Mouse (Mus musculus): ENCODE results near the gene Atp2a3. TPM values are rescaled to one million over a fixed set of nuclear protein-coding genes. Genes with fewer than 3 reads are reported as not detected.

Gene Atp2a3
- total and polyA plus RNA-seq, 2 experiments from 2014 or later = 3.1 to 3.8 TPM

DNA sequence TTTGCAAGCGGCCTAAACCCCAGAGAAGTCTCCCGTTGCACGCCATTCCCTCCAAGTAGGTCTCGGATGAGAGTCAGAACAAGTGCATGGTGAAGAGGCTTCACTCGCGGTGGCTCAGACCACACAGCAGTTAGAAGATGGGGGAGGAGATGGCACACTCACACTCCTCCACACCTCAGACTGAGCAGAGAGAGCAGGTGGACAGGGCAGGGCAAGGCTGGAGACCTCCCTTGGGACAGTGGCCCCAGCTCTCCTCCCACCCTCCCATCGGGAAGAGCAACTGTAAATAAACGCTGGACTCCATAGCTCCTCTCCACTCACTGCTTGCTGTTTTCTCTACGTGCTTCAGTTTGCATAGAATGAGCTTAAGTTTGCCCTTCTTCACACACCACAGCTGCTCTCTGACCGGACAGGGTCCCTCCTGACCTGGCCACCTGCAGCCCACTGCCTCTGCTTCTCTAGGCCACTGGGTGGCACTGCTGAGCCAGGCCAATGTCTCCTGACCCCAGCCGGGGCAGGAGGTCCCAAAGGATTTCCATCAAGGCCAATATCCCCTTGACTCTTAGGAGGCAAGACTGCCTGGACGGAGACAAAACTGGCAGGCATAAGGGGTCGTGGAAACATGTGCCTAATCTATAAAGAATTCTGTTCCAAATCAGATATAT is 34.6 kb upstream of the Atp2a3 start:
- Histone ChIP-seq H3K4me3 (ENCODE audit: low read depth, low read length) (no peak overlapping the region), H3K27me3 (ENCODE audit: control insufficient read depth, insufficient read depth, low read length) (no peaks in the 10 kb centered on the region), H3K9ac (replicated peaks; ENCODE audit: low read depth, low read length) (no peak overlapping the region), H3K4me1 (ENCODE audit: control insufficient read depth, insufficient read depth) (no peaks in the 10 kb centered on the region), H3K9me3 (replicated peaks; ENCODE audit: control insufficient read depth, low read length) (no peaks in the 10 kb centered on the region), H3K27ac (ENCODE audit: low read depth) (no peak overlapping the region), H3K4me2 (ENCODE audit: low read depth, low read length) (no peak overlapping the region), H3K36me3 (replicated peaks; ENCODE audit: control insufficient read depth, insufficient read depth, low read length) (peaks cover 45% of the 10 kb centered on the region)
- peak; percentile 99 for TF ChIP-seq CTCF (IDR thresholded peaks at IDR 0.05; ENCODE audit: low read depth)
- no peak for TF ChIP-seq EP300 (IDR thresholded peaks at IDR 0.05; ENCODE audit: low read depth)
- WGBS = 55% methylated on average over 13 of the region's 13 CpGs
- ATAC-seq (ENCODE audit: insufficient read depth, low read depth) (peak; percentile 59; the same call in 1 of the 2 replicates), DNase-seq (ENCODE audit: low spot score) (peak; percentile 41)

DNA sequence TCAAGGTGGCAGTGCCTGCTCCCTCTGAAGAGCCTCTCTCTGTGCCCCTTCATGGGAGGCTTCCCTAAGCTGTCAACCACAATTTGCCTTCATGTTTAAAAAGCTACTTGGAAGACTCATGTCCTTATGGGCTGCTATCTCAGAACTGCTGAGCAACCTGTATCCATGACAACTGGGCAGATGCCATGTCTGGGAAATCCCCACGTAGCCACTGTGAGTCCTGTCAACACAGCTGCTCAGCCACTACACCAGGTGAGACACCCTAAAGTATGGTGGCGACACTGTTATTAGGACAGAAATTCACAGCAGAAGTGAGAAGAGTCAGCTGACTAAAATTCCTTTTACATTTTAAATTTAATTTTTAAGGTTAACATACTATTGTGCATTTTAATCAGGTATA is 32.5 kb upstream of the Atp2a3 start:
- no peak for ATAC-seq (ENCODE audit: insufficient read depth, low read depth)

DNA sequence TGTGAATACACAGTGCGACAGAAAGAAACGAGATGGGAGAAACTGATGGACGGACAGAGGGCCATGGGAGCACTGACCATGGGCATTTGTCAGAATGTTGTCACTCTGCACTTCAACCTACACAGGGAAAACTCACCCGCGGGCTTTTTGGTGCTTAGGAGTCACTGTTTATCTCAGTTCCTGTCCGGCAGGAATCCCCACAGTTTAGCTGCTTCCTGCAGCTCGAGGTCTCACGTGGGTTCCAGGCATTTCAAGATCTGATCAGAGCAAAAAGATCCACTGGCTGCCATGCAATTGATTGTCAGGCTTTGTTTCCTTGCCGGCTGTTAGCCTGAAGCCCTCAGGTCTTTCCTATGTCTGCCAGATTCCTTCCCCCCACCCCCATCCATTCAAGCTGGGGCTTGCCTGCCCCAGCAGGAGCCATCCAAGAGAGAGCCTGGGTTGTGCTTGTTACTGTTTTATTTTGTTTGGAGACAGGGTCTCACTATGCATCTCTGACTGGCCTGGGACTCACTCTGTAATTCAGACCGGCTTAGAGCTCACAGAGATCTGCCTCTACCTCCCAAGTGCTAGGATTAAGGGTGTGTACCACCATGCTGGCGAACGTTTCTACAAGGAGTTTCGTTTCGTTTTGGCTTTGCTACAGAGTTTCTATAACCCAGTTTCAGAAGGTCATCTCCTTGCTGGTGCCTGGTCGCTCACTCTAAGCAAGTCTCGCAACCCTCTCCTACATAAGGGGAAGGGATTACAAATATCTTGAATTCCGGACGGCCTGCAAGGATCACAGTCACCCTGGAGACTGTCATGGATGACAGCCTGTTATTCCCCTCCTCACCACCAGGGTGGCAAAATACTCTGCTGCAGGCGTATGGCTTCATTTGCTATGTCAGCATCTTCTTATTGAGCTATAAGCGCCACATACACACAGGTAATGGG is 20.5 kb upstream of the Atp2a3 start:
- TF ChIP-seq EP300 (IDR thresholded peaks at IDR 0.05; ENCODE audit: low read depth) = no peak
- TF ChIP-seq CTCF (IDR thresholded peaks at IDR 0.05; ENCODE audit: low read depth) = peak; percentile 75
- peak overlapping the region; percentile 51; the same call in 1 of the 2 replicates for H3K27ac ChIP-seq (ENCODE audit: low read depth)
- DNase-seq (ENCODE audit: low spot score) = peak; percentile 53
- H3K27me3 ChIP-seq (ENCODE audit: control insufficient read depth, insufficient read depth, low read length) = 0 out of 2 replicates have a peak, but pooled peaks cover 3% of the 10 kb centered on the region
- 28% methylated on average over 20 of the region's 20 CpGs for WGBS
- peak overlapping the region; percentile 51 for H3K4me3 ChIP-seq (ENCODE audit: low read depth, low read length)
- peak; percentile 81 for ATAC-seq (ENCODE audit: insufficient read depth, low read depth)
- H3K4me1 ChIP-seq (ENCODE audit: control insufficient read depth, insufficient read depth) = peaks cover 9% of the 10 kb centered on the region
- H3K9me3 ChIP-seq (replicated peaks; ENCODE audit: control insufficient read depth, low read length) = no peaks in the 10 kb centered on the region
- peak overlapping the region; percentile 45; the same call in 1 of the 2 replicates for H3K9ac ChIP-seq (replicated peaks; ENCODE audit: low read depth, low read length)
- H3K36me3 ChIP-seq (replicated peaks; ENCODE audit: control insufficient read depth, insufficient read depth, low read length) = no peaks in the 10 kb centered on the region
- H3K4me2 ChIP-seq (ENCODE audit: low read depth, low read length) = peak overlapping the region; percentile 60

More for the DNA sequence above, 32.5 kb upstream of the Atp2a3 start:
- Histone ChIP-seq H3K27me3 (ENCODE audit: control insufficient read depth, insufficient read depth, low read length) (no peaks in the 10 kb centered on the region), H3K36me3 (replicated peaks; ENCODE audit: control insufficient read depth, insufficient read depth, low read length) (peaks cover 27% of the 10 kb centered on the region), H3K9me3 (replicated peaks; ENCODE audit: control insufficient read depth, low read length) (no peaks in the 10 kb centered on the region), H3K4me3 (ENCODE audit: low read depth, low read length) (no peak overlapping the region), H3K9ac (replicated peaks; ENCODE audit: low read depth, low read length) (no peak overlapping the region), H3K4me2 (ENCODE audit: low read depth, low read length) (no peak overlapping the region), H3K4me1 (ENCODE audit: control insufficient read depth, insufficient read depth) (no peaks in the 10 kb centered on the region), H3K27ac (ENCODE audit: low read depth) (no peak overlapping the region)
- TF ChIP-seq EP300 (IDR thresholded peaks at IDR 0.05; ENCODE audit: low read depth) (no peak), CTCF (IDR thresholded peaks at IDR 0.05; ENCODE audit: low read depth) (no peak)
- 60% methylated on average over 2 of the region's 2 CpGs for WGBS
- DNase-seq (ENCODE audit: low spot score) = no peak

DNA sequence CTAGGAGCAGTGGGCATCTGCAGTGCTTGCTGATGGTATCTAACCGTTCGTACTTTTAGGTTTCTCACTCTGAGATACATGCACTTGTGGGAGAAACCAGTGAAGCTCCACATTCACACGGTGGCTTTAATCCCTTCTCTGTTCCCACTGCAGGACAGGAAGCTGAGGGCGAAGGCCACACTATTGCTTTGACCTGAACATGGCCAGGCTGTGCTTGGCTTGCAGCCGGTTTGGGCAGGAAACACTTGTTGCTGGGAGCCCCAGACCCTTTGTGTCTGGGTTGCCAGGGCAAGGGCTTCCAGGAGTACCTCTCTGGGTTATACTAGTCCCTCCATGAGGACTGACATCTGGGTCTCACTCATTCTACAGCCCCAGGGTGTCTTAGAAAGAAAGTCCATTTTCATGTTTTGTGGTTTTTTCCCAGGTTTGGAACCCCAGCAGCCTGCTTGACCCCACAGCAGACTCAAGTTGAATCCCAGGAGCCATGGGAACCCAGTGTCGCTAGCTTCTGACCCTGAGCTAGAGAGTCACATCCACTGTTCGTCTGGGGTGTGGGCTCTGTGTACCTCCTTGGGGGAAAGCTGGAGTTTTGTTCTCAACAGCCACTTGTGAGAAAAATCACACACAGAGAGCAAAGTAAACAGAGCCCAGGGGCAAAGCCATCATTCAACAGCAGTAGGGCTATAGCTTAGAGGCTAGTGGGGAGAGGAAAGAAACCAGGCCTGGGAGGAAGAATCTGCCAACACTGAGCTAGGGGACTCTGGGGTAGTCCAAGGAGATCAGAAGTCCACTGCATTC is 15.8 kb upstream of the Atp2a3 start:
- Histone ChIP-seq H3K27me3 (ENCODE audit: control insufficient read depth, insufficient read depth, low read length) (no peaks in the 10 kb centered on the region), H3K9ac (replicated peaks; ENCODE audit: low read depth, low read length) (no peak overlapping the region), H3K9me3 (replicated peaks; ENCODE audit: control insufficient read depth, low read length) (no peaks in the 10 kb centered on the region), H3K4me3 (ENCODE audit: low read depth, low read length) (no peak overlapping the region), H3K27ac (ENCODE audit: low read depth) (peak overlapping the region; percentile 79), H3K36me3 (replicated peaks; ENCODE audit: control insufficient read depth, insufficient read depth, low read length) (no peaks in the 10 kb centered on the region), H3K4me1 (ENCODE audit: control insufficient read depth, insufficient read depth) (peaks cover 21% of the 10 kb centered on the region), H3K4me2 (ENCODE audit: low read depth, low read length) (no peak overlapping the region)
- DNase-seq (ENCODE audit: low spot score) = no peak
- no peak for ATAC-seq (ENCODE audit: insufficient read depth, low read depth)
- TF ChIP-seq EP300 (IDR thresholded peaks at IDR 0.05; ENCODE audit: low read depth) = no peak
- no peak for TF ChIP-seq CTCF (IDR thresholded peaks at IDR 0.05; ENCODE audit: low read depth)
- 53% methylated on average over 7 of the region's 7 CpGs for WGBS
